In the genomic region with DNA sequence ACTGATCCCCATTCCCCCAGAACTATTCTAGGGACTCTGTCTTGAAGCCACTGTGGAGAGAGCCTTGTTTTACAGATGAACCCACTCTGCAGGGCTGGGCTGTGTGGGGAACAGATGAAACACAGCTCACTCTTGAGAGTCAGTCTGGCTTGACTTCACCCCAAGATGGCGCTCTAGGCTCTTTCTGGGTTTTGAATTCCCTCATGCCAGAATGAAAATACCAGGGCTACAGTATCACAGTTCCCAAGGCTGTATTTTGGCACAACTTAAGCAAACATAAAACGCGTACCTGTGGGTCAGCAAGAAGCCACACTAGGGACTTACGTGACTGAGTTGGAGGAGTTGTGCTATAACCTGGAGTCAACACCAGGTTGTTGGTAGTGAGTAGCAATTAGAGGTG, we compare ENCODE assay signal across 8 mouse cellular contexts. TPM values are rescaled to one million over a fixed set of nuclear protein-coding genes. Genes with fewer than 3 reads are reported as not detected.
DNase-seq lines count a peak whose midpoint lies in the region; ATAC-seq and TF ChIP-seq lines count a peak whose summit lies in the region.

No protein-coding gene starts in this region.

- intact Hi-C loops in gastrocnemius, postnatal 14 days (cut with DNase I; ENCODE audit: low total_unique reads) = no loop called here

- no peaks in the 10 kb centered on the region for H3K36me3 ChIP-seq in hindbrain, embryonic 11.5 days (ENCODE audit: control insufficient read depth, insufficient read depth, low read length)
- H3K36me3 ChIP-seq in hindbrain, embryonic 16.5 days (ENCODE audit: control insufficient read depth, insufficient read depth, low read length) = no peaks in the 10 kb centered on the region
- peaks cover 16% of the 10 kb centered on the region for H3K36me3 ChIP-seq in G1E (replicated peaks)
- H3K36me3 ChIP-seq in lung, embryonic 14.5 days (ENCODE audit: insufficient read depth) = no peaks in the 10 kb centered on the region

- no peaks in the 10 kb centered on the region for H3K27me3 ChIP-seq in hindbrain, embryonic 11.5 days (ENCODE audit: control insufficient read depth, insufficient read depth, low read length)
- H3K27me3 ChIP-seq in hindbrain, embryonic 16.5 days (replicated peaks; ENCODE audit: control insufficient read depth, insufficient read depth, low read length) = no peaks in the 10 kb centered on the region
- peaks cover 28% of the 10 kb centered on the region for H3K27me3 ChIP-seq in G1E (ENCODE audit: insufficient read depth, low read length)
- H3K27me3 ChIP-seq in lung, embryonic 14.5 days (ENCODE audit: insufficient read depth, low read length) = no peaks in the 10 kb centered on the region

- H3K27ac ChIP-seq in hindbrain, embryonic 11.5 days (ENCODE audit: low read depth, low read length) = no peak overlapping the region
- H3K27ac ChIP-seq in hindbrain, embryonic 16.5 days (ENCODE audit: low read depth, low read length) = no peak overlapping the region
- H3K27ac ChIP-seq in lung, embryonic 14.5 days (ENCODE audit: low read depth) = no peak overlapping the region

- DNase-seq in hindbrain, embryonic 11.5 days (ENCODE audit: low spot score) = peak; percentile 75
- no peak for DNase-seq in G1E (ENCODE audit: low spot score)
- peak; percentile 90 to 92 for DNase-seq in cerebellum, postnatal 10 days
- DNase-seq in gastrocnemius, postnatal 14 days = peak; percentile 77
- DNase-seq in kidney, postnatal 36 days = peak; percentile 72 to 88
- peak; percentile 88 for DNase-seq in lung, embryonic 14.5 days
- peak; percentile 59 for DNase-seq in skeletal muscle tissue, adult 2 months (ENCODE audit: low read depth, low spot score)

- H3K4me3 ChIP-seq in hindbrain, embryonic 11.5 days (ENCODE audit: low read depth, low read length) = no peak overlapping the region
- no peak overlapping the region for H3K4me3 ChIP-seq in hindbrain, embryonic 16.5 days (ENCODE audit: low read length)
- no peak overlapping the region for H3K4me3 ChIP-seq in G1E (ENCODE audit: low read depth, low read length)
- H3K4me3 ChIP-seq in lung, embryonic 14.5 days (ENCODE audit: low read depth, low read length) = no peak overlapping the region

- 53% methylated on average over 4 of the region's 4 CpGs for WGBS in hindbrain, embryonic 11.5 days
- 38% methylated on average over 4 of the region's 4 CpGs for WGBS in hindbrain, embryonic 16.5 days
- 34% methylated on average over 4 of the region's 4 CpGs for WGBS in lung, embryonic 14.5 days

- no peak overlapping the region for H3K4me2 ChIP-seq in hindbrain, embryonic 11.5 days (replicated peaks; ENCODE audit: low read depth, low read length)
- H3K4me2 ChIP-seq in hindbrain, embryonic 16.5 days (ENCODE audit: low read length) = no peak overlapping the region
- H3K4me2 ChIP-seq in lung, embryonic 14.5 days = no peak overlapping the region

- TF ChIP-seq CTCF in G1E (IDR thresholded peaks at IDR 0.05; ENCODE audit: low read depth, low read length) = 0 out of 2 replicates have a peak, but pooled peaks have one; percentile 17
- TF ChIP-seq CTCF in lung, embryonic 14.5 days (IDR thresholded peaks at IDR 0.05; ENCODE audit: low read depth) = peak; percentile 73

- no peak overlapping the region for H3K9ac ChIP-seq in hindbrain, embryonic 11.5 days (ENCODE audit: low read depth, low read length)
- no peak overlapping the region for H3K9ac ChIP-seq in hindbrain, embryonic 16.5 days (ENCODE audit: low read depth, low read length)
- H3K9ac ChIP-seq in lung, embryonic 14.5 days = no peak overlapping the region

- ATAC-seq in hindbrain, embryonic 11.5 days (ENCODE audit: low FRiP score) = no peak
- no peak for ATAC-seq in hindbrain, embryonic 16.5 days
- no peak for ATAC-seq in G1E (ENCODE audit: extremely low read depth, insufficient number of reproducible peaks, low FRiP score, poor library complexity, severe bottlenecking)
- ATAC-seq in lung, embryonic 14.5 days (ENCODE audit: insufficient read depth) = no peak

- no peaks in the 10 kb centered on the region for H3K4me1 ChIP-seq in hindbrain, embryonic 11.5 days (replicated peaks; ENCODE audit: control insufficient read depth, insufficient read depth, low read length)
- H3K4me1 ChIP-seq in hindbrain, embryonic 16.5 days (ENCODE audit: control insufficient read depth, insufficient read depth, low read depth, low read length) = no peaks in the 10 kb centered on the region
- H3K4me1 ChIP-seq in G1E (ENCODE audit: insufficient read depth, low read depth, low read length) = no peaks in the 10 kb centered on the region; the same call in 1 of the 2 replicates
- H3K4me1 ChIP-seq in lung, embryonic 14.5 days (ENCODE audit: insufficient read depth) = no peaks in the 10 kb centered on the region

- H3K9me3 ChIP-seq in hindbrain, embryonic 11.5 days (ENCODE audit: control insufficient read depth, low read length) = no peaks in the 10 kb centered on the region
- no peaks in the 10 kb centered on the region for H3K9me3 ChIP-seq in hindbrain, embryonic 16.5 days (ENCODE audit: control insufficient read depth, low read length)
- H3K9me3 ChIP-seq in G1E (replicated peaks) = no peaks in the 10 kb centered on the region
- no peaks in the 10 kb centered on the region for H3K9me3 ChIP-seq in lung, embryonic 14.5 days (ENCODE audit: low read depth, low read length)

RNA-seq across cellular contexts. Expression of gene Khk, which starts 8.9 kb away (rescaled TPM):
- polyA plus RNA-seq in hindbrain, embryonic 11.5 days (2014; fragmentation: Nextera tagmentation; extraction: Ambion mirVana) = 4.2 and 7.8 TPM in 2 replicates
- 12.2 and 13.7 TPM in 2 replicates for polyA plus RNA-seq in hindbrain, embryonic 16.5 days (2015; fragmentation: Nextera tagmentation; extraction: Ambion mirVana)
- total RNA-seq in G1E (2014; fragmentation: Nextera tagmentation) (22.7 and 29.8 TPM in 2 replicates), G1E (2017) (43.4 TPM in 2 replicates)
- 17.3 and 20.2 TPM in 2 replicates for polyA plus RNA-seq in G1E (2012)
- total RNA-seq in gastrocnemius, postnatal 14 days (2021) = 10 to 100 TPM; 31.4 to 32.7 TPM
- 13.0 and 15.0 TPM in 2 replicates for polyA plus RNA-seq in lung, embryonic 14.5 days (2014; fragmentation: Nextera tagmentation; extraction: Ambion mirVana)

RNA-seq across cellular contexts. Expression of gene Cgref1, which starts 15.3 kb away (rescaled TPM):
- polyA plus RNA-seq in hindbrain, embryonic 11.5 days (2014; fragmentation: Nextera tagmentation; extraction: Ambion mirVana) = 6.9 and 7.6 TPM in 2 replicates
- 77.3 and 89.1 TPM in 2 replicates for polyA plus RNA-seq in hindbrain, embryonic 16.5 days (2015; fragmentation: Nextera tagmentation; extraction: Ambion mirVana)
- total RNA-seq in G1E (2014; fragmentation: Nextera tagmentation) (not detected in 2 replicates), G1E (2017) (0.33 TPM in 1 of 2 replicates, not detected in the other)
- not detected in 2 replicates for polyA plus RNA-seq in G1E (2012)
- total RNA-seq in gastrocnemius, postnatal 14 days (2021) = 1 to 10 TPM; 4.5 to 7.7 TPM
- 2.3 and 2.6 TPM in 2 replicates for polyA plus RNA-seq in lung, embryonic 14.5 days (2014; fragmentation: Nextera tagmentation; extraction: Ambion mirVana)

RNA-seq across cellular contexts. Expression of gene Emilin1, which starts 16.9 kb away (rescaled TPM):
- 46.0 and 48.5 TPM in 2 replicates for polyA plus RNA-seq in hindbrain, embryonic 11.5 days (2014; fragmentation: Nextera tagmentation; extraction: Ambion mirVana)
- 16.3 and 24.6 TPM in 2 replicates for polyA plus RNA-seq in hindbrain, embryonic 16.5 days (2015; fragmentation: Nextera tagmentation; extraction: Ambion mirVana)
- total RNA-seq in G1E (2014; fragmentation: Nextera tagmentation) (0.38 TPM in 1 of 2 replicates, not detected in the other), G1E (2017) (1.0 and 2.6 TPM in 2 replicates)
- 1.2 and 1.3 TPM in 2 replicates for polyA plus RNA-seq in G1E (2012)
- 10 to 100 TPM; 25.7 to 31.3 TPM for total RNA-seq in gastrocnemius, postnatal 14 days (2021)
- 162 and 185 TPM in 2 replicates for polyA plus RNA-seq in lung, embryonic 14.5 days (2014; fragmentation: Nextera tagmentation; extraction: Ambion mirVana)

RNA-seq across cellular contexts. Expression of gene Ost4, which starts 22.5 kb away (rescaled TPM):
- 335 and 338 TPM in 2 replicates for polyA plus RNA-seq in hindbrain, embryonic 11.5 days (2014; fragmentation: Nextera tagmentation; extraction: Ambion mirVana)
- 232 and 244 TPM in 2 replicates for polyA plus RNA-seq in hindbrain, embryonic 16.5 days (2015; fragmentation: Nextera tagmentation; extraction: Ambion mirVana)
- total RNA-seq in G1E (2014; fragmentation: Nextera tagmentation) (309 and 472 TPM in 2 replicates), G1E (2017) (346 and 348 TPM in 2 replicates)
- polyA plus RNA-seq in G1E (2012) = 70.6 and 80.1 TPM in 2 replicates
- total RNA-seq in gastrocnemius, postnatal 14 days (2021) = 100 to 1,000 TPM; 119 to 134 TPM
- 472 and 477 TPM in 2 replicates for polyA plus RNA-seq in lung, embryonic 14.5 days (2014; fragmentation: Nextera tagmentation; extraction: Ambion mirVana)

RNA-seq across cellular contexts. Expression of gene Preb, which starts 30.0 kb away (rescaled TPM):
- 96.7 and 99.1 TPM in 2 replicates for polyA plus RNA-seq in hindbrain, embryonic 11.5 days (2014; fragmentation: Nextera tagmentation; extraction: Ambion mirVana)
- polyA plus RNA-seq in hindbrain, embryonic 16.5 days (2015; fragmentation: Nextera tagmentation; extraction: Ambion mirVana) = 115 and 123 TPM in 2 replicates
- total RNA-seq in G1E (2014; fragmentation: Nextera tagmentation) (50.3 and 82.7 TPM in 2 replicates), G1E (2017) (35.4 and 42.5 TPM in 2 replicates)
- polyA plus RNA-seq in G1E (2012) = 48.9 and 74.7 TPM in 2 replicates
- total RNA-seq in gastrocnemius, postnatal 14 days (2021) = 10 to 100 TPM; 77.5 to 90.5 TPM
- polyA plus RNA-seq in lung, embryonic 14.5 days (2014; fragmentation: Nextera tagmentation; extraction: Ambion mirVana) = 79.8 and 99.6 TPM in 2 replicates
